Mouse (Mus musculus) stomach, postnatal 0 days (tissue): ENCODE data around the gene Wdfy4. TPM values are rescaled to one million over a fixed set of nuclear protein-coding genes. Genes with fewer than 3 reads are reported as not detected.
A peak's percentile ranks its signal among the peaks of the same experiment; 100 is the strongest.

Source experiments
- ATAC-seq: fragments of 200-750 bp; cut with Nextera tagmentation; 2 replicates; pipeline ENCODE4 v1.8.0; 2017; ENCODE audit not compliant: low FRiP score, low TSS enrichment
- DNase-seq: peaks from one replicate; pipeline ENCODE4 v3.0.0-alpha.2; 2016; ENCODE audit warnings: low spot score
- H3K27ac ChIP-seq: fragments of 300-500 bp; sonication (generic); replicated peaks from 2 replicates; pipeline ENCODE4 v1.5.1; 2014; ENCODE audit warnings: mild to moderate bottlenecking, control low read depth
- H3K27me3 ChIP-seq: fragments of 300-500 bp; sonication (generic); 2 replicates; pipeline ENCODE4 v1.6.1; 2014; ENCODE audit warnings: low read length; ENCODE audit not compliant: control insufficient read depth, insufficient read depth
- H3K36me3 ChIP-seq: fragments of 300-500 bp; sonication (generic); 2 replicates; pipeline ENCODE4 v1.6.1; 2014; ENCODE audit warnings: low read length, mixed read lengths; ENCODE audit not compliant: control insufficient read depth, insufficient read depth
- H3K4me1 ChIP-seq: fragments of 300-500 bp; sonication (generic); replicated peaks from 2 replicates; pipeline ENCODE4 v1.6.1; 2014; ENCODE audit warnings: antibody characterized with exemption; ENCODE audit not compliant: control insufficient read depth, insufficient read depth
- H3K4me2 ChIP-seq: fragments of 300-500 bp; sonication (generic); replicated peaks from 2 replicates; pipeline ENCODE4 v1.6.1; 2014; ENCODE audit warnings: low read depth, mild to moderate bottlenecking, control low read depth, moderate library complexity
- H3K4me3 ChIP-seq: fragments of 300-500 bp; sonication (generic); 2 replicates; pipeline ENCODE4 v1.5.1; 2014; ENCODE audit warnings: low read depth, low read length, control low read depth
- H3K9ac ChIP-seq: fragments of 300-500 bp; sonication (generic); 2 replicates; pipeline ENCODE4 v1.6.1; 2014; ENCODE audit warnings: mild to moderate bottlenecking, low read length, control low read depth, mixed read lengths
- H3K9me3 ChIP-seq: fragments of 300-500 bp; sonication (generic); 2 replicates; pipeline ENCODE4 v1.6.1; 2016; ENCODE audit warnings: low read length; ENCODE audit not compliant: control insufficient read depth
- CTCF ChIP-seq: IDR thresholded peaks from 2 replicates; pipeline ENCODE4 v1.5.1; 2016; ENCODE audit warnings: antibody characterized with exemption, low read depth, mild to moderate bottlenecking, moderate library complexity
- EP300 ChIP-seq: optimal IDR thresholded peaks from 2 replicates; pipeline ENCODE3; 2016; ENCODE audit warnings: antibody characterized with exemption
- WGBS: fragments of 180-500 bp; shearing (Covaris S2); extraction: QIAGEN DNeasy Blood & Tissue Kit; methylation state at CpG from one replicate; pipeline ENCODE4 v1.1.7; 2014; 5-methylcytosine and 5-hydroxymethylcytosine counted together
- polyA plus RNA-seq: library from polyadenylated mRNA; unstranded; fragments of >200 nt; fragmentation: Nextera tagmentation; extraction: Ambion mirVana; gene quantifications from 2 replicates; pipeline ENCODE4 v1.2.1, GENCODE M21; 2015

The Wdfy4 gene
- polyA plus RNA-seq, 1 experiment from 2014 or later, result 0.25 TPM

GRCm38 (mm10) chr14:33216343-33217208, 31.3 kb upstream of the Wdfy4 start:
- Histone ChIP-seq H3K36me3 (no peaks in the 10 kb centered on the region), H3K9me3 (no peaks in the 10 kb centered on the region), H3K9ac (no peak overlapping the region), H3K27ac (no peak overlapping the region), H3K4me1 (0 out of 2 replicates have a peak, but pooled peaks cover 2% of the 10 kb centered on the region), H3K4me2 (no peak overlapping the region), H3K4me3 (no peak overlapping the region), H3K27me3 (no peaks in the 10 kb centered on the region)
- DNase-seq (no peak), ATAC-seq (no peak)
- WGBS, result 80% methylated on average over 19 of the region's 19 CpGs
- TF ChIP-seq EP300, result no peak
- no peak for TF ChIP-seq CTCF

GRCm38 (mm10) chr14:33215163-33215562, 29.9 kb upstream of the Wdfy4 start:
- Histone ChIP-seq H3K9ac (no peak overlapping the region), H3K4me2 (no peak overlapping the region), H3K27ac (no peak overlapping the region; the same call in 1 of the 2 replicates), H3K4me1 (0 out of 2 replicates have a peak, but pooled peaks cover 2% of the 10 kb centered on the region), H3K9me3 (no peaks in the 10 kb centered on the region), H3K36me3 (no peaks in the 10 kb centered on the region), H3K27me3 (no peaks in the 10 kb centered on the region), H3K4me3 (no peak overlapping the region)
- WGBS, result 56% methylated on average over 1 of the region's 1 CpGs
- ATAC-seq, result 0 out of 2 replicates have a peak, but pooled peaks have one; percentile 27
- TF ChIP-seq CTCF, result no peak
- no peak for TF ChIP-seq EP300
- no peak for DNase-seq

GRCm38 (mm10) chr14:33214767-33215128, 29.4 kb upstream of the Wdfy4 start:
- Histone ChIP-seq H3K36me3 (no peaks in the 10 kb centered on the region), H3K27ac (peak overlapping the region; percentile 53; the same call in 1 of the 2 replicates), H3K27me3 (no peaks in the 10 kb centered on the region), H3K9ac (no peak overlapping the region), H3K4me2 (no peak overlapping the region), H3K9me3 (no peaks in the 10 kb centered on the region), H3K4me1 (0 out of 2 replicates have a peak, but pooled peaks cover 2% of the 10 kb centered on the region), H3K4me3 (no peak overlapping the region)
- no peak for TF ChIP-seq CTCF
- no peak for TF ChIP-seq EP300
- 19% methylated on average over 4 of the region's 4 CpGs for WGBS
- peak; percentile 71 for ATAC-seq
- DNase-seq, result no peak

GRCm38 (mm10) chr14:33213823-33214766, 28.8 kb upstream of the Wdfy4 start, which contains the start of gene Arhgap22:
Gene Arhgap22, plus strand, starts transcription at chr14:33214026.
- Histone ChIP-seq H3K4me2 (peak within 1 kb of the TSS; percentile 42), H3K36me3 (no peaks in the 10 kb centered on the region), H3K9me3 (no peaks in the 10 kb centered on the region), H3K4me3 (no peak within 1 kb of the TSS), H3K27ac (peak within 1 kb of the TSS; percentile 53; the same call in 1 of the 2 replicates), H3K27me3 (no peaks in the 10 kb centered on the region), H3K4me1 (0 out of 2 replicates have a peak, but pooled peaks cover 2% of the 10 kb centered on the region), H3K9ac (no peak within 1 kb of the TSS)
- DNase-seq (peak; percentile 93), ATAC-seq (peak; percentile 98)
- no peak for TF ChIP-seq EP300
- peak; percentile 100 for TF ChIP-seq CTCF
- WGBS, result 18% methylated on average over 28 of the region's 28 CpGs

GRCm38 (mm10) chr14:33212958-33213309, 27.6 kb upstream of the Wdfy4 start:
- H3K4me2 ChIP-seq, result no peak overlapping the region
- 84% methylated on average over 12 of the region's 12 CpGs for WGBS
- no peak overlapping the region for H3K27ac ChIP-seq
- no peak for TF ChIP-seq EP300
- TF ChIP-seq CTCF, result no peak
- DNase-seq (no peak), ATAC-seq (no peak)
- H3K36me3 ChIP-seq, result no peaks in the 10 kb centered on the region
- H3K4me1 ChIP-seq, result 0 out of 2 replicates have a peak, but pooled peaks cover 2% of the 10 kb centered on the region
- no peaks in the 10 kb centered on the region for H3K27me3 ChIP-seq
- H3K9me3 ChIP-seq, result no peaks in the 10 kb centered on the region
- no peak overlapping the region for H3K4me3 ChIP-seq
- no peak overlapping the region for H3K9ac ChIP-seq
